Mouse (Mus musculus): Measurements from ENCODE around the gene Cep55. TPM values are rescaled to one million over a fixed set of nuclear protein-coding genes. Genes with fewer than 3 reads are reported as not detected.

The Cep55 gene
- total RNA-seq, 2 experiments from 2014 or later, result 0.83 to 1.0 TPM

GRCm38 (mm10) chr19:38038267-38038666 is 16.5 kb upstream of the Cep55 start:
- no peak for DNase-seq (ENCODE audit: extremely low spot score in 1 of 2, low spot score in 2 of 2)
- intact Hi-C loops (cut with DNase I), result no loop called here

- DNase-seq (ENCODE audit: extremely low spot score in 1 of 2, low spot score in 2 of 2), result peak in 1 of 2 experiments; percentile 41
- intact Hi-C loops (cut with DNase I), result no loop called here
These were observed 12.5 kb upstream of the Cep55 start for GRCm38 (mm10) chr19:38042261-38042722.

- intact Hi-C loops (cut with DNase I), result no loop called here
- peak in 1 of 2 experiments; percentile 74 for DNase-seq (ENCODE audit: extremely low spot score in 1 of 2, low spot score in 2 of 2)
These were observed 11.4 kb upstream of the Cep55 start, which contains the start of gene Myof for GRCm38 (mm10) chr19:38043281-38043981. Gene Myof (minus strand): TSS chr19:38043577.

GRCm38 (mm10) chr19:38045198-38045597 is 9.6 kb upstream of the Cep55 start:
- intact Hi-C loops (cut with DNase I), result no loop called here

GRCm38 (mm10) chr19:38049686-38050085 is 5.1 kb upstream of the Cep55 start:
- no peak for DNase-seq (ENCODE audit: extremely low spot score in 1 of 2, low spot score in 2 of 2)
- intact Hi-C loops (cut with DNase I), result no loop called here

More at GRCm38 (mm10) chr19:38045198-38045597, 9.6 kb upstream of the Cep55 start:
- no peak for DNase-seq (ENCODE audit: extremely low spot score in 1 of 2, low spot score in 2 of 2)

GRCm38 (mm10) chr19:38053227-38054041 is 1.4 kb upstream of the Cep55 start:
- intact Hi-C loops (cut with DNase I), result loop anchor here (1.0 kb wide), 1 partner anchor 98 kb away; no protein-coding TSS in a partner anchor
- DNase-seq (ENCODE audit: extremely low spot score in 1 of 2, low spot score in 2 of 2), result no peak

- intact Hi-C loops (cut with DNase I), result no loop called here
- DNase-seq (ENCODE audit: extremely low spot score in 1 of 2, low spot score in 2 of 2), result peak in 1 of 2 experiments; percentile 87
These were observed 577 bp upstream of the Cep55 start for GRCm38 (mm10) chr19:38054149-38054719.

GRCm38 (mm10) chr19:38055798-38056197 is 987 bp downstream of the Cep55 start:
- intact Hi-C loops (cut with DNase I), result no loop called here
- no peak for DNase-seq (ENCODE audit: extremely low spot score in 1 of 2, low spot score in 2 of 2)

- no peak for DNase-seq (ENCODE audit: extremely low spot score in 1 of 2, low spot score in 2 of 2)
- intact Hi-C loops (cut with DNase I), result no loop called here
These were observed 1.5 kb downstream of the Cep55 start for GRCm38 (mm10) chr19:38056276-38056675.

- no peak for DNase-seq (ENCODE audit: extremely low spot score in 1 of 2, low spot score in 2 of 2)
- intact Hi-C loops (cut with DNase I), result no loop called here
These were observed 2.1 kb downstream of the Cep55 start for GRCm38 (mm10) chr19:38056931-38057330.

GRCm38 (mm10) chr19:38063201-38063600 is 8.4 kb downstream of the Cep55 start:
- intact Hi-C loops (cut with DNase I), result no loop called here

GRCm38 (mm10) chr19:38064051-38064450 is 9.2 kb downstream of the Cep55 start:
- intact Hi-C loops (cut with DNase I), result no loop called here
- no peak for DNase-seq (ENCODE audit: extremely low spot score in 1 of 2, low spot score in 2 of 2)

More at GRCm38 (mm10) chr19:38063201-38063600, 8.4 kb downstream of the Cep55 start:
- DNase-seq (ENCODE audit: extremely low spot score in 1 of 2, low spot score in 2 of 2), result no peak

GRCm38 (mm10) chr19:38073226-38073625 is 18.4 kb downstream of the Cep55 start:
- no peak for DNase-seq (ENCODE audit: extremely low spot score in 1 of 2, low spot score in 2 of 2)
- intact Hi-C loops (cut with DNase I), result loop anchor here (10.0 kb wide), 1 partner anchor 282 kb away; no protein-coding TSS in a partner anchor

- no peak for DNase-seq (ENCODE audit: extremely low spot score in 1 of 2, low spot score in 2 of 2)
- intact Hi-C loops (cut with DNase I), result loop anchor here (10.0 kb wide), 1 partner anchor 280 kb away; no protein-coding TSS in a partner anchor
These were observed 20.2 kb downstream of the Cep55 start for GRCm38 (mm10) chr19:38075051-38075450.

- DNase-seq (ENCODE audit: extremely low spot score in 1 of 2, low spot score in 2 of 2), result no peak
- intact Hi-C loops (cut with DNase I), result loop anchor here (10.0 kb wide), 1 partner anchor 279 kb away; no protein-coding TSS in a partner anchor
These were observed 21.4 kb downstream of the Cep55 start for GRCm38 (mm10) chr19:38076251-38076650.

GRCm38 (mm10) chr19:38077851-38078540 is 23.2 kb downstream of the Cep55 start:
- intact Hi-C loops (cut with DNase I), result loop anchor here (10.0 kb wide), 1 partner anchor 277 kb away; no protein-coding TSS in a partner anchor
- DNase-seq (ENCODE audit: extremely low spot score in 1 of 2, low spot score in 2 of 2), result no peak

- DNase-seq (ENCODE audit: extremely low spot score in 1 of 2, low spot score in 2 of 2), result no peak
- intact Hi-C loops (cut with DNase I), result loop anchor here (10.0 kb wide), 1 partner anchor 113 kb away; no protein-coding TSS in a partner anchor
These were observed 26.6 kb downstream of the Cep55 start for GRCm38 (mm10) chr19:38081361-38081760.

- intact Hi-C loops (cut with DNase I), result loop anchor here (10.0 kb wide), 1 partner anchor 112 kb away; no protein-coding TSS in a partner anchor
- no peak for DNase-seq (ENCODE audit: extremely low spot score in 1 of 2, low spot score in 2 of 2)
These were observed 28.2 kb downstream of the Cep55 start for GRCm38 (mm10) chr19:38082931-38083525.
